Mouse (Mus musculus): ENCODE measurements around the gene Far2.
"Not testable (repeated sequence)": the region's sequence is repeated elsewhere in the genome, so short reads cannot be mapped to it uniquely, and the experiment has no call there.

The Far2 gene

GRCm38 (mm10) chr6:148117696-148118095, 70.6 kb downstream of the Far2 start:
- no peak for DNase-seq (ENCODE audit: low spot score)

DNA sequence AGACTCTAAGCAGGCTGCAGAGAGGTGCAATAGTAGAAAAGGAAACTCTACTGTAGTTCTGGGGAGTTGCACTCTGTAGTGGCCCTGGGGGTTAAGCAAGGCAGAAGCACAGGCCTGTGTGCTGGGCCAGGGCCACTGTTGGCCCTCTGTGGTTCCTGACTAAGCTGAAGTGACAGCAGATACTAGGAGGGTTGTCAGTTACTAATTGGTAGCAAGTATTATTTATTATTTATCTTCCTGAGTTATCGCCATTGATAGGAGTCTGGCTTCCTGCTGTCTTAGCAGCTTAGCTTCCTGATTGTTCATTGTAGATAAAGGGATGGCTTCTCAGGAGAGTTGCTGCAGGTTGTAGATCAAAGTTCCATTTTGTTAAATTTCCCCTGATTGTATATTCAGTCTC, 73.6 kb downstream of the Far2 start:
- no peak for DNase-seq (ENCODE audit: low spot score)

DNA sequence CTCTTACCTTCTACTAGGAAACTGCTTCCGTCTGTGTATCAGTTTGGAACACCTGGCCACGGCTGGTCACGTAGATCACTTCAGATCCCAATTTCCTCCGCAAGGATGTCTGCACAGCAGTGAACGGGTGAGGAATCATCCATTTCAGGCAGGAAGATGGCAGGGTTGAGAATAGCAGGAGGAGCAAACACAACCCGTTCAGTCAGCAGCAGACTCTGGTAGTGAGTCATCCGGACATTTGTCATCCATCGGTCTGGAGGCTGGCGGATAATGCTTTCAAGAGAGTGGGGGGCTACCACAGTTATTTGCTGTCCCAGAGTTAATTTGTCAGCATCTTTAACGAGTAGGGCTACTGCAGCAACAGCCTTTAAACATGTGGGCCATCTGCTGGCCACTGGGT, 79.8 kb downstream of the Far2 start:
- DNase-seq (ENCODE audit: low spot score), result not testable (repeated sequence)

- DNase-seq (ENCODE audit: low spot score), result no peak
These were observed 85.3 kb downstream of the Far2 start for GRCm38 (mm10) chr6:148132314-148132713.

- no peak for DNase-seq (ENCODE audit: low spot score)
These were observed 86.5 kb downstream of the Far2 start for GRCm38 (mm10) chr6:148133536-148133935.

DNA sequence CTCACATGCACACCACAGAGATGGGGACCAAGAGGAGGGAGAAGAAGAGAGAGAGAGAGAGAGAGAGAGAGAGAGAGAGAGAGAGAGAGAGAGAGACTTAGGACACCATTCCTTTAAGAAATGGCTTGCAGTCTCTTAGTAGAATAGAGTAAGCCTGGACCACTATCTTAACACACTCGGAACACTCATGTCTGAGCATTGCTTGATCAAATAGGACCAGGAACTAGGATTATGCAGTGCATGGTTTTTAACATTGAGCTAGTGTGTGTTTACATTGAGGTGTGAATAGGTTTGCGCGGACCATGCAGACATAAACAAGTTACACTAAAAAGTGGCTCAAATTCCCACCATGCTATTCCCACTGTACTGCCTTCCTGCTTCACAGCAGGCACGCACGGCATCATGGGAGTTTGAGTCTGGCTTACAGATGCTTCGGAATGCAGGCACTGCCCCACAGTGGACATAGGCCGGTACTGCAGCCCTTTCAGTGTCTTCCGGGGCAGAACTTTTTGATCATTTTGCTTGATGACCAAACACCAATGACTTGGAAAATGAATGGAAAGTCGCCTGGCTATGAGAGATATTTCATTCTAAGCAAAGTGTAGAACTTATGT, 88.8 kb downstream of the Far2 start:
- peak; percentile 49 for DNase-seq (ENCODE audit: low spot score)

DNA sequence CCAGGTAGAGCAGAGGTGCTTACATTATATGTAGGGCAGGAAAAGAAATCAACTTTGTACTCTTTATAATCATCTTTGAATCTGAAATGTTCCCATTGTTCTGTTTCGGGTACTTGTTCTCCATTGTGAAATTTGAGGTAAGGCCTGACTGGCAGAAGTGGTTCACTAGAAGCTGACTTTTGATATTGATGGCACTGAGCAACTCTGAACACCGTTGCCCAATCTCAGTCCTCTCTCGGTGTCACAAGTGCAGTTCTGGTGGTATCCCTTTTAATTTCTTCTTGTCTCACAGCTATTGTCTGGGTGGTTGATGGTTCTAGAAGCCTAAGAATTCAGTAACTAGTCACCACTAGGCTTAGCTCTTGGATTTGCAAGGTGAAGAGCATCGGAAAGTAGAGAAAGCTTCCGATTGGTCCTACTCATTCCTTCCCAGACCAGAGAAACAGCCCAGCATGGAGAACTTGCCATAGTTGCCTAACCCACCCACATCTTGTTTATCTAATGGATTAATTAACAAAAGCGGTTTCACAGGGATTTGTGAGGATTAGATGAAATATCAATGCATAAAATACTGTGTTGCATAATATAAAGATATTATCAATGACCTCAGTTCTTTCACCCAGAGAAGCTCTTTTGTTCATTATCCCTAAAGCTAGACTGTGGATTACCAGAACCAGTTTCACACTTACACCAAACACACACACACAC, 92.4 kb downstream of the Far2 start:
- DNase-seq (ENCODE audit: low spot score), result no peak

DNA sequence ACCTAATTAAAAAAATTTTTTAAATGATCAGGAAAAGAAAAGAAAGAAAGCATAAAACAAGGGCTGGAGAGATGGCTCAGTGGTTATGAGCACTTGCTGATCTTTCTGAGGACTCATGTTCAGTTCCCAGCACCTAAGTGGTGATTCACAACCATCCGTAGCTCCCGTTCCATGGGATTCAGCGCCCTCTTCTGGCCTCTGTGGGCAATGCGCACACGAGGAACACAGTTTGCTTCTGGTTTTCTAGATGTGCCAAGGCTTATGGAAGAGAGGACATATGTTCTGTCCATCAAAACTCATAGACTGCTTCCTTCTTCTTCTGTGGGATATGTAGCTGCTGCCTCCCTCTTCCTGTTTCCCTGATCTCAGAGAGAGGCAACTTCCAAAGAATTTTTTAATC, 94.8 kb downstream of the Far2 start:
- no peak for DNase-seq (ENCODE audit: low spot score)

DNA sequence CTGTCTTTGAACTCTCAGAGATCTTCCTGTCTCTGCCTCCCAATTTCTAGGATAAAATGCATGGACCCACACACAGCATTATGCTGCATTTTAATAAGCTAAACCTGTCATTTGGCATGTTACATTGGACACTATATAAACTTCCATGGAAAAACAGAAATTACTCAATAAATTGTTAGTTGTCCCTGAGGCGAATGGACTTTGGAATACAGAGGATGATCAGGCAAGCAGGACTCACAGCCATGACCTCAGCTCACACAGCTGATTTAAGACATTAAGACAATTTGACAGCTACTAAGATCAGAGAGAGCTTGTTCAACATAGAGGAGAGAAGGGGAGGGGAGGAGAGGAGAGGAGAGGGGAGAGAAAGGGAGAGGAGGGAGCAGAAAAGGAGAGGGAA, 95.4 kb downstream of the Far2 start:
- DNase-seq (ENCODE audit: low spot score), result no peak

DNA sequence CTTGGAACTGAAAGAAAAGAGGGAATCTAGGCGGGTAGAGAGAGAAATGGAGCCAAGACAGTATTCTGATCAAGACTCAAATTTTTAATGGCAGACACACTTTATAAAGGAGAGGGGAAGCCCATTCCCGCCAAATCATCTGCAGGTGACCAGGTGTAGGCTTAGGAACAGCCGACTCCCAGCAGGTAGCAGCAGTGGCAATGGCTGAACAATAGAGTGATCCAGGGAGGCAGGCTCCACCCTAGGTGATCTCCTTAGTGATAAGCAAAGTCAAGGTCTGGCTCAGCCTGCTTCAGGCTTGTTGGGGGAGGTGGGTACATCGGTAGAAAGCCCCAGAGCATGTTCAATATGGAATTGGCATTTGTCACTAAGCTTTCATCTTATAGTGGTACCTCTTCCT, 105.2 kb downstream of the Far2 start:
- DNase-seq (ENCODE audit: low spot score), result not testable (repeated sequence)

DNA sequence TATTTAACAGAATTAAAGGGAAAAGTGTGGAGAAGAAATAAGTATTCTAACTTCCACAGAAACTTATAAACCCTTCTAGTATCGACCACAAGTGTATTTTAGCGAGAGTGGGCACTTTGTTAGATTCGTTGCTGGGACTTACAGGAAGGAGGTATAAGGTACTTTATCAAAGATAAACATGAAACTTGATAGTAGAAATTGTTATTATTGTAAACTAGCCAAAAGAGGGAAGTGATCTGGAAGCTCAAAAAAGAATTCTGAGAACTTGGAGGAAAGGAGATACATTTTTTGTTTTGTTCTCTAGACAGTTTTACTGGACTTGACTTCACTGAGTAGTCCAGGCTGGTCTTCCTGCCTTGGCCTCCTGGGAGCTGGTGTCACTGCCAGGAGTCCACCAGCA, 125.8 kb downstream of the Far2 start:
- DNase-seq (ENCODE audit: low spot score), result no peak

GRCm38 (mm10) chr6:148185694-148186093, 138.6 kb downstream of the Far2 start:
- no peak for DNase-seq (ENCODE audit: low spot score)

GRCm38 (mm10) chr6:148193972-148194701, 147.1 kb downstream of the Far2 start:
- DNase-seq (ENCODE audit: low spot score), result no peak

GRCm38 (mm10) chr6:148199177-148199576, 152.1 kb downstream of the Far2 start:
- DNase-seq (ENCODE audit: low spot score), result no peak

- no peak for DNase-seq (ENCODE audit: low spot score)
These were observed 152.7 kb downstream of the Far2 start for GRCm38 (mm10) chr6:148199729-148200128.

- DNase-seq (ENCODE audit: low spot score), result no peak
These were observed 158.1 kb downstream of the Far2 start for GRCm38 (mm10) chr6:148205134-148205533.

DNA sequence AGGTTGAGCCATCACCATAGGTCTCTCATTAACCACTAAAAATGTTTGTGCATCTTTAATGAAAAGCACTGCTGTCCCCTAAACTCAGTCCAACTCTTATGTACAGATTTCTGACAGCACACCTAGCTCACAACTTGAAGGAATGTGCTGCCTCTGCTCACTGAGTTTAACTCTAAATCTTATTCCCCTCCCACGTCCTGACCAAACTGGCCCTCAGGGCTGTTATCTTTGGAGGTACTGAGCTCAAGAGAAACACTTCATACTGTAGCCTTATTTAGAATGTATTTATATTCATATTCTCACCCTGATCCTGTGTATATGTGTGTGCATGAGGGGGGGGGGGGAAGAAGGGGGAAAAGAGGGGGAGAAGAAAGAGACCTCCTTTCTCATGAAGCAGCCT, 160.5 kb downstream of the Far2 start:
- no peak for DNase-seq (ENCODE audit: low spot score)

GRCm38 (mm10) chr6:148211391-148211876, 164.4 kb downstream of the Far2 start:
- DNase-seq (ENCODE audit: low spot score), result no peak

- DNase-seq (ENCODE audit: low spot score), result peak; percentile 98
These were observed 165.0 kb downstream of the Far2 start, which contains the start of gene Ergic2 for GRCm38 (mm10) chr6:148211897-148212680. Gene Ergic2 (minus strand): TSS chr6:148212374.

DNA sequence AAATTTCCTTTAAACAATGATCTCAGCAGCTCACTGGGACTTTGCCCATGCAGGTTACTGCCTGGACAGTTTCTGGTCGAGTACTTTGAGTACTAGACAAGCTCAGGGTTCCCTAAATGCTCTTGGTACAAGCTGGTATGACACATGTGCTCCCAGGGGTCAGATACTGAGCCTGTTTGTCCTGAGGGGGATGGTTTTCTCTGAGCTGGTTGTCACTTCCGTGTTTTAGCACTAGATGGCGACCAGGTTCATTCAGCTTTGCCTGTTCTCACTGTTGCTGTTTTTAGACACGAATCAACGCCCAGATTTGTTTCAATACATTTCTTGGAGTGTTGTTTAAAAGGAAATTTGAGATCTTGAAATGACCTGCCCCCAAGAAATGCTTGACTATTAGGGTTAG, 167.7 kb downstream of the Far2 start:
- DNase-seq (ENCODE audit: low spot score), result peak; percentile 44

DNA sequence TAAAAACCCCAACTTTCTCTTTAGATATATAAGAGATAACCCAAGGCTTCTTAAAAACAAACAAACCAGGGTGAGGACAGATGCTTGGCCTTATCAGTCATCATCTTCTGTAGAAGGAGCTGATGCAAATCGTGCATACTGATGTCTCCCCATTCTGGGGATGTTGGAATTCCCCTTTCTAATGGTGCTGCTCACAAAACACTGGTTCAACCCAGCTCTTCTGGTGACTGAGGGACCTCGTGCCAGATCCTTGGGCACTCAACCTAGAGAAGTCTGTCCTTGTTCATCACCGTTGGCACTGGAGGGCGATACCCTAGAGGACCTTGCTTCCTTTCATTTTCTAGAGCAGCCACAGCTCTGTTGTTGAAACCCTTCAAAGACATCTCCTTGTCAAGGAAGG, 169.7 kb downstream of the Far2 start:
- DNase-seq (ENCODE audit: low spot score), result no peak

Data from yolk sac, embryonic 10.5 days (tissue).